ENCODE assay signal across 8 mouse cellular contexts in the genomic region with DNA sequence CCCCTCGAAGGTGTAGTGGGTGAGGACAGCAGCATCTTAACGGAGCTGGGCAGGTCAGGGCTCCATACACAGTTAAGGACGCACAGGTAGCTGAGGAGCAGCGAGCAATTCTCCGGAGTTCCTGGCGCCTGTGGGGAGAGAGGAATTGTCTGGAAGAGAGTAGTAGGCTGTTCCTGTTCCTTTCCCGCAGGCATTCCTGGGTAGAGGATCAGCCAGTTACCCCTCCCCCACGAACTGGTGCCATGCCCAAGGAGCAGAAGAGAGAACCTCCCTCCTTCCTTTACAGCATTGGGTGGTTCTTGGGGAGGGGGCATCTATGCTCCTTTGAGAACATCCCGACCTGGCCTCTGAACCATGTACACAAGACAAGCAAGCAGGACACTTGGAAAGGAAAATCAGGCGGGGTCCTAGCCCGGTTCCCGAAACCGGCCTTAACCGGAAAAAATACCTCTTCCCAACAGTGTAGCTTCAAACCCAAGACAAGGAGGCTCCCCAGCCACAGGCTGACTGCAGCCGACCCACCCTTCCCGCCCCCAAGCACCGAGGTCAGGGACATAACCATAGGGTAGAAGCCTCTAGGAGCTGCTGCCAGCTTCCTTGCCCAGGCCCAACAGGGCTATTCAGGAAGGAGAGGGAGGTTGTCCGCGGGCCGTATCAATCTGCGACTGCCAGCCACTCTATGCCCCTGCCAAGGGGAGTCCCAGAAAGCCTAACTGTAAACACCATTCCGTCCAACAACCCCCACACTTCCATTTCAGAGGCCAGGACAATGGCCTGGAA. TPM values are rescaled to one million over a fixed set of nuclear protein-coding genes. Genes with fewer than 3 reads are reported as not detected.
DNase-seq lines count a peak whose midpoint lies in the region; ATAC-seq lines count a peak whose summit lies in the region.

No protein-coding gene starts in this region.

- no peak for ATAC-seq in embryonic facial prominence, embryonic 13.5 days (ENCODE audit: insufficient number of reproducible peaks, insufficient read depth, low FRiP score, low TSS enrichment, low read depth)
- ATAC-seq in intestine, embryonic 15.5 days = no peak

- H3K27me3 ChIP-seq in embryonic facial prominence, embryonic 13.5 days = peaks cover 96% of the 10 kb centered on the region
- H3K27me3 ChIP-seq in intestine, embryonic 15.5 days (replicated peaks) = peaks cover 59% of the 10 kb centered on the region

- peak overlapping the region; percentile 54 for H3K4me3 ChIP-seq in embryonic facial prominence, embryonic 13.5 days
- H3K4me3 ChIP-seq in intestine, embryonic 15.5 days (replicated peaks) = peak overlapping the region; percentile 50

- H3K9ac ChIP-seq in embryonic facial prominence, embryonic 13.5 days = peak overlapping the region; percentile 74
- H3K9ac ChIP-seq in intestine, embryonic 15.5 days = peak overlapping the region; percentile 34

- DNase-seq in heart, adult 18-20 months = peak; percentile 38 to 51
- no peak for DNase-seq in heart, postnatal 10 days
- peak; percentile 36 to 53 for DNase-seq in lung, postnatal 4 days
- DNase-seq in layer of hippocampus, adult 18-20 months (ENCODE audit: low spot score in 2 of 2) = no peak
- DNase-seq in cerebellum, adult 9-11 months = no peak
- DNase-seq in urinary bladder, postnatal 36 days (ENCODE audit: low spot score in 2 of 2) = no peak

- H3K9me3 ChIP-seq in embryonic facial prominence, embryonic 13.5 days = no peaks in the 10 kb centered on the region
- no peaks in the 10 kb centered on the region for H3K9me3 ChIP-seq in intestine, embryonic 15.5 days

- no peaks in the 10 kb centered on the region for H3K36me3 ChIP-seq in embryonic facial prominence, embryonic 13.5 days
- H3K36me3 ChIP-seq in intestine, embryonic 15.5 days = no peaks in the 10 kb centered on the region

- 8% methylated on average over 22 of the region's 22 CpGs for WGBS in embryonic facial prominence, embryonic 13.5 days
- 16% methylated on average over 22 of the region's 22 CpGs for WGBS in intestine, embryonic 15.5 days

- intact Hi-C loops in heart, postnatal 10 days (cut with DNase I) = no loop called here

- H3K27ac ChIP-seq in embryonic facial prominence, embryonic 13.5 days = peak overlapping the region; percentile 30; the same call in 1 of the 2 replicates
- no peak overlapping the region for H3K27ac ChIP-seq in intestine, embryonic 15.5 days

- peak overlapping the region; percentile 95 for H3K4me2 ChIP-seq in embryonic facial prominence, embryonic 13.5 days
- H3K4me2 ChIP-seq in intestine, embryonic 15.5 days (replicated peaks) = peak overlapping the region; percentile 98

- peaks cover 70% of the 10 kb centered on the region for H3K4me1 ChIP-seq in embryonic facial prominence, embryonic 13.5 days
- H3K4me1 ChIP-seq in intestine, embryonic 15.5 days (replicated peaks) = peaks cover 51% of the 10 kb centered on the region

RNA-seq across cellular contexts. Expression of gene Grrp1, which starts 1.6 kb away (rescaled TPM):
- total RNA-seq in heart, adult 18-20 months (2021) = 1 to 10 TPM; 5.1 to 6.3 TPM
- 10 to 100 TPM; 13.5 to 15.2 TPM for total RNA-seq in heart, postnatal 10 days (2021)
- 3.9 and 6.4 TPM in 2 replicates for polyA plus RNA-seq in embryonic facial prominence, embryonic 13.5 days (2015; fragmentation: Nextera tagmentation; extraction: Ambion mirVana)
- 5.0 TPM in 2 replicates for polyA plus RNA-seq in intestine, embryonic 15.5 days (2015; fragmentation: Nextera tagmentation; extraction: Ambion mirVana)
- 1 to 10 TPM; 1.6 to 1.7 TPM for total RNA-seq in layer of hippocampus, adult 18-20 months (2021)

RNA-seq across cellular contexts. Expression of gene Gm30191, which starts 5.6 kb away (rescaled TPM):
- total RNA-seq in heart, adult 18-20 months (2021) = not detected
- total RNA-seq in heart, postnatal 10 days (2021) = not detected
- polyA plus RNA-seq in embryonic facial prominence, embryonic 13.5 days (2015; fragmentation: Nextera tagmentation; extraction: Ambion mirVana) = not detected in 2 replicates
- polyA plus RNA-seq in intestine, embryonic 15.5 days (2015; fragmentation: Nextera tagmentation; extraction: Ambion mirVana) = not detected in 2 replicates
- not detected for total RNA-seq in layer of hippocampus, adult 18-20 months (2021)

RNA-seq across cellular contexts. Expression of gene Zfp593, which starts 6.9 kb away (rescaled TPM):
- total RNA-seq in heart, adult 18-20 months (2021) = 1 to 10 TPM; 3.3 to 3.6 TPM
- total RNA-seq in heart, postnatal 10 days (2021) = 1 to 10 TPM; 3.7 to 4.0 TPM
- 18.8 and 19.7 TPM in 2 replicates for polyA plus RNA-seq in embryonic facial prominence, embryonic 13.5 days (2015; fragmentation: Nextera tagmentation; extraction: Ambion mirVana)
- polyA plus RNA-seq in intestine, embryonic 15.5 days (2015; fragmentation: Nextera tagmentation; extraction: Ambion mirVana) = 16.4 and 16.7 TPM in 2 replicates
- 10 to 100 TPM; 11.9 to 12.2 TPM for total RNA-seq in layer of hippocampus, adult 18-20 months (2021)

RNA-seq across cellular contexts. Expression of gene E130218I03Rik, which starts 8.9 kb away (rescaled TPM):
- not detected for total RNA-seq in heart, adult 18-20 months (2021)
- not detected for total RNA-seq in heart, postnatal 10 days (2021)
- 0.72 TPM in 1 of 2 replicates, not detected in the other for polyA plus RNA-seq in embryonic facial prominence, embryonic 13.5 days (2015; fragmentation: Nextera tagmentation; extraction: Ambion mirVana)
- 0.23 and 0.34 TPM in 2 replicates for polyA plus RNA-seq in intestine, embryonic 15.5 days (2015; fragmentation: Nextera tagmentation; extraction: Ambion mirVana)
- total RNA-seq in layer of hippocampus, adult 18-20 months (2021) = not detected

RNA-seq across cellular contexts. Expression of gene Cnksr1, which starts 14.1 kb away (rescaled TPM):
- total RNA-seq in heart, adult 18-20 months (2021) = 1 to 10 TPM; 3.9 to 6.3 TPM
- total RNA-seq in heart, postnatal 10 days (2021) = 1 to 10 TPM; 2.3 to 4.4 TPM
- 2.9 and 3.9 TPM in 2 replicates for polyA plus RNA-seq in embryonic facial prominence, embryonic 13.5 days (2015; fragmentation: Nextera tagmentation; extraction: Ambion mirVana)
- polyA plus RNA-seq in intestine, embryonic 15.5 days (2015; fragmentation: Nextera tagmentation; extraction: Ambion mirVana) = 12.2 and 12.7 TPM in 2 replicates
- under 1 TPM; 0.13 to 0.64 TPM for total RNA-seq in layer of hippocampus, adult 18-20 months (2021)

Comparison
In these comparisons a context has a peak if more than half of its experiments do, and no peak if none do; other contexts are left out.
1. DNase-seq: peak in heart, adult 18-20 months (2 of 2) and lung, postnatal 4 days (2 of 2); none in heart, postnatal 10 days (0 of 2), layer of hippocampus, adult 18-20 months (0 of 2), cerebellum, adult 9-11 months (single experiment) and urinary bladder, postnatal 36 days (0 of 2).